ENCODE assay signal across 23 mouse cellular contexts in genomic region chr19:32620859-32621445, GRCm38 (mm10). TPM values are rescaled to one million over a fixed set of nuclear protein-coding genes. Genes with fewer than 3 reads are reported as not detected.
DNase-seq lines count a peak whose midpoint lies in the region; ATAC-seq lines count a peak whose summit lies in the region.
"Had no signal": no experiment of that assay in that cellular context is flagged by ENCODE, and none has a peak within 500 bp of the region (broad histone marks: within the 10 kb centered on the region; RNA-seq: fewer than 3 reads in every experiment).

No protein-coding gene starts in this region.

- no peaks in the 10 kb centered on the region; the same call in 1 of the 2 replicates for H3K9me3 ChIP-seq in hindbrain, embryonic 16.5 days (ENCODE audit: control insufficient read depth, low read length)
- H3K9me3 ChIP-seq: forebrain, embryonic 12.5 days; hindbrain, embryonic 15.5 days; liver, embryonic 15.5 days; midbrain, embryonic 13.5 days; neural tube, embryonic 13.5 days had no signal

- H3K27me3 ChIP-seq in hindbrain, embryonic 16.5 days (replicated peaks; ENCODE audit: control insufficient read depth, insufficient read depth, low read length) = no peaks in the 10 kb centered on the region
- H3K27me3 ChIP-seq: CH12.LX; forebrain, embryonic 12.5 days; hindbrain, embryonic 15.5 days; limb, embryonic 12.5 days; liver, embryonic 15.5 days; midbrain, embryonic 13.5 days; neural tube, embryonic 13.5 days had no signal

- DNase-seq in 3134 (ENCODE audit: extremely low read depth, insufficient read length, low spot score) (peak; percentile 5), ZHBTc4 (ENCODE audit: low read depth, low spot score) (peak; percentile 29)
- DNase-seq in CD4-positive, CD25-positive, alpha-beta regulatory T cell, adult 2 months (ENCODE audit: low read depth, low spot score) = peak; percentile 28
- DNase-seq in thymus, postnatal 14 days = peak; percentile 71
- no peak for DNase-seq in spleen, adult 12 weeks (ENCODE audit: low spot score)
- DNase-seq in right cerebral cortex, postnatal 14 days = no peak
- DNase-seq: adrenal gland, postnatal 10 days; cerebellum, adult 9-11 months; gastrocnemius, postnatal 25 days; heart, adult 2 months; heart, postnatal 36 days; kidney, adult 11 months; kidney, postnatal 25 days; lung, postnatal 10 days; right cerebral cortex, adult 18-20 months had no signal

- 92% methylated on average over 15 of the region's 15 CpGs for WGBS in hindbrain, embryonic 16.5 days

- no peaks in the 10 kb centered on the region for H3K4me1 ChIP-seq in hindbrain, embryonic 16.5 days (ENCODE audit: control insufficient read depth, insufficient read depth, low read depth, low read length)
- H3K4me1 ChIP-seq: forebrain, embryonic 12.5 days; hindbrain, embryonic 15.5 days; limb, embryonic 12.5 days; liver, embryonic 15.5 days; midbrain, embryonic 13.5 days; neural tube, embryonic 13.5 days had no signal

- no peak for ATAC-seq in hindbrain, embryonic 16.5 days
- ATAC-seq: midbrain, embryonic 13.5 days had no signal

- no peak overlapping the region for H3K4me2 ChIP-seq in hindbrain, embryonic 16.5 days (ENCODE audit: low read length)
- H3K4me2 ChIP-seq: forebrain, embryonic 12.5 days; hindbrain, embryonic 15.5 days; limb, embryonic 12.5 days; liver, embryonic 15.5 days; midbrain, embryonic 13.5 days; neural tube, embryonic 13.5 days had no signal

- H3K27ac ChIP-seq in hindbrain, embryonic 16.5 days (ENCODE audit: low read depth, low read length) = no peak overlapping the region
- H3K27ac ChIP-seq: forebrain, embryonic 12.5 days; heart, adult 2 months; hindbrain, embryonic 15.5 days; limb, embryonic 12.5 days; liver, embryonic 15.5 days; midbrain, embryonic 13.5 days; neural tube, embryonic 13.5 days had no signal

- H3K9ac ChIP-seq in hindbrain, embryonic 16.5 days (ENCODE audit: low read depth, low read length) = no peak overlapping the region
- H3K9ac ChIP-seq: forebrain, embryonic 12.5 days; hindbrain, embryonic 15.5 days; limb, embryonic 12.5 days; liver, embryonic 15.5 days; midbrain, embryonic 13.5 days; neural tube, embryonic 13.5 days had no signal

- H3K4me3 ChIP-seq in hindbrain, embryonic 16.5 days (ENCODE audit: low read length) = no peak overlapping the region
- H3K4me3 ChIP-seq: forebrain, embryonic 12.5 days; heart, adult 2 months; hindbrain, embryonic 15.5 days; limb, embryonic 12.5 days; liver, embryonic 15.5 days; midbrain, embryonic 13.5 days; neural tube, embryonic 13.5 days had no signal

- no peaks in the 10 kb centered on the region for H3K36me3 ChIP-seq in hindbrain, embryonic 16.5 days (ENCODE audit: control insufficient read depth, insufficient read depth, low read length)
- H3K36me3 ChIP-seq: forebrain, embryonic 12.5 days; hindbrain, embryonic 15.5 days; limb, embryonic 12.5 days; liver, embryonic 15.5 days; midbrain, embryonic 13.5 days; neural tube, embryonic 13.5 days had no signal

RNA-seq across cellular contexts. Expression of gene Papss2, which starts 25.4 kb away (rescaled TPM):
- polyA plus RNA-seq in hindbrain, embryonic 16.5 days (2015; fragmentation: Nextera tagmentation; extraction: Ambion mirVana) = 1.7 and 2.3 TPM in 2 replicates

Comparison
In these comparisons a context has a peak if more than half of its experiments do, and no peak if none do; other contexts are left out.
1. DNase-seq: peak in 3134 (single experiment), CD4-positive, CD25-positive, alpha-beta regulatory T cell, adult 2 months (single experiment), ZHBTc4 (single experiment) and thymus, postnatal 14 days (single experiment); none in spleen, adult 12 weeks (single experiment) and right cerebral cortex, postnatal 14 days (single experiment).